Mouse (Mus musculus) thymus, adult 2 months (tissue): ENCODE data around the gene Cacna2d3.

Experiments used
- CTCF ChIP-seq: fragments of 200-500 bp; IDR thresholded peaks from 2 replicates; pipeline ENCODE4 v1.5.1; 2012; ENCODE audit warnings: mild to moderate bottlenecking, control low read depth, low read length, moderate library complexity, borderline replicate concordance; ENCODE audit not compliant: control insufficient read depth, poor library complexity, insufficient read depth; ENCODE audit errors: extremely low read depth
- POLR2A ChIP-seq: fragments of 200-500 bp; IDR thresholded peaks from 2 replicates; pipeline ENCODE4 v1.6.1; 2012; ENCODE audit warnings: mild to moderate bottlenecking, low read length, control low read depth, moderate library complexity; ENCODE audit not compliant: control insufficient read depth, poor library complexity, insufficient read depth; ENCODE audit errors: extremely low read depth

DNA sequence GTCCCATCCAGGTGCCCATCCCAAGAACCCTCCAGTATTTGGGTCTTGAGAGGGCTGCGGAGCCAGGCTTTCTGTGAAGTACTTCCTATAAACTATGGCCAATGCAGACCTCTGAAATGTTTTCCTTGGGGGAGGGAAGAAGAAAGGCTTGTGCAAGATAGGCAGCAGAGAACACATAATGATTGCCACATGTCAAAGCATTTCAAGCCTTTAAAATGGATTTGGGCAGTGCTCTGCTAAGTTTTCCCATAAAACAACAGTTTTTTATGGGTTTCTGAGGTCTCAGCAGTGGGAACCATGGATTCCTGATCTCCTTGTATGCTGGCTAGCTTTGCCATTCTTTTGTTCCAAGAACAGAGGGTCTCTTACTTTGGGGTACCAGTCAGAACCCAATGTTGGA is 834.3 kb downstream of the Cacna2d3 start:
- TF ChIP-seq CTCF (no peak), POLR2A (no peak)
